Mouse (Mus musculus) testis, postnatal 10 days (tissue): ENCODE results near the gene Apbb2.

Experiments used
- DNase-seq: peaks from one replicate; pipeline ENCODE4 v3.0.0; 2021; ENCODE audit warnings: low spot score

Gene Apbb2

DNA sequence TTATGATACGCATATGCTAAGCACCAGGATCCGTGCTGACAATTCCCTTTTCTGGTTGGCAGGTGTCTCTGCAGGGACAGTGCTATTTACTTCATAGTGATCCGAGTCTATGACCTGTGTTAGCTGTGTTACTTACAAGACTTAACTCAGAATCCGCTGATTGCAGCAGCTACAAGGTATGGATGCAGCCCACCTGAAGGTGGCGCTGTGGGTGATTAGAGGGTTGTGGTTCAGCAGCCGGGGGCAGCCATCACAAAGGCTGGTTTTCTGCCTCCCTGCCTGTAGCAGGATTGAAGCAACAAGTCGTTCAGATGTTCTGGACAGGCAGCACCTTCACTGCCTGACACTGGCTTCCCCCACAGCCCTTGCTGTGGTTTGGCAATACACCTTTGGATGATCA, 280.0 kb downstream of the Apbb2 start:
- peak; percentile 80 for DNase-seq

DNA sequence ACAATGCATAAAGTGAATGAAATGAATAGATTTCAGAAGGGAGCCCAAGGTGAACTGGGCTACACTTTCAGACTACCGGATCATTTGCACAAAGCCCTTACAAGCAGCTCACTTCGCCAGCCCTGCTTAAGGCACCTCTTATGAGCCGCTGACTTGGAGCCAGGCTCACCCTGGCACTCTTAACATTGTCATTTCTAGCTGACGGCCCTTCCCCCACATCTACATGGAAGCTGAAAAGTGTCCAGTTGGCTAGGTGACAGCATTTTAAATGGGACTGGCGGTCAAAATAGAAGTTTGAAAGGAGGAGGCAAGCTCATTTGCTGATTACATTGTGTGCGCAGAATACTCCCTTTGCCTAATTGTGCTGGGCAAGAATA, 280.6 kb downstream of the Apbb2 start:
- peak; percentile 60 for DNase-seq

DNA sequence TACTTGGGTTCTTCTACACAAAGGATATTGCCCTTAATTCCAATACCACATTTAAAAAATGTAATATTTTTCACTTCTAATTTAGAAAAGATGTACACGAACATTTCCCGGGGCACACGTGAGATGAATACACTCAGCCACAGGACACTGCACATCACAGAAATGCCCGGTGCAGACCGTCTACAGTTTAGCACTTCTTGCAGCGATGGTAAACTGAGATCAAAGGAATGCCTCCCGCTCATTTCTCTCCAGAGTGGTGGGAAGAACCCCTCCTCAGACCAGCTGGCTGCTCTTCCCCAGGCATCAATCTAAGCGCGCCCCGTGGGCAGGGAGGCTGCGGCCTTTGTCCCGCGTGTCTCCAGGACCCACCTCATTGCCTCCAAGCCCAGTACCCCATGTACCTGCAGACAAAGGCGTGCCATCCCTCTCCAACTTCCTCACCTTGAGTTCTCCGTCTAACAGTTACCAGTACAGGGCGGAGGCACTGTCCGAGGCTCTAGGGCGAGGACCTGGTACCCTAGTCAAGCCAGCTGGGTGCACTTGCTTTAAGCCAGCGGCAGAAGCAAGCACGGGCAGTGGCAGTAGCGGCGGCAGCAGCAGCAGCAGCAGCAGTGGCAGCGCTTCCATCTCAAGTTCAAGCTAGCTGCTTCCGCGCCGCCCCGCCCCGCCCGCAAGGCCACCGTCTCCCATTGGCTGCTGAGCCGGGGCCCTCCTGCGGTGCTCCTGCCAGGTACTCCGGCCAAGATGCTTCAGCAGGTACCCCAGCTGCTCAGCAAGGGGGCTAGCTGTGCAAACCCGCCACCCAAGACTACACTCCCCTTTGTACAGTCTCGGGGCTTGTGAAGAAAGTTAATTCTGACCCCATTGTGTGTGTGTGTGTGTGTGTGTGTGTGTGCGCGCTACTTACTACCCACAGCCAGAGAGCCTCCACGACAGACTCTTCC, 281.3 kb downstream of the Apbb2 start:
- peak; percentile 67 for DNase-seq

DNA sequence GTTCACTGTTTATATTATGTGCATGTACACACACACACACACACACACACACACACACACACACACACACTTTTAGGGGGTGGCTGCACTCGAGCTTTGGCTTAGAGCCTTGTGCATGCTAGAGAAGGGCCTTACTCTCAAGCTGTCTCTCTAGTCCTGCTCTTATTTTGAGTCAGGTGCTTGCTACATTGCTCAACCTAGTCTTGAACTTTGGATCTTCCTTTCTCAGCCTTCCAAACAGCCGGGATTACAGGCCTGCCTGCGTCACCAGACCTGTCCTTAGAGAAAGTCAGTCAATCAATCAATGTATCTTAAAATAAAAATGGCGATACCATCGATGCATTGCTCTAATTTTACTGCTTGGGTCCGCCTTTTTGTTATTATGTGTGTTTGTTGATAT, 287.8 kb downstream of the Apbb2 start:
- DNase-seq: no peak

DNA sequence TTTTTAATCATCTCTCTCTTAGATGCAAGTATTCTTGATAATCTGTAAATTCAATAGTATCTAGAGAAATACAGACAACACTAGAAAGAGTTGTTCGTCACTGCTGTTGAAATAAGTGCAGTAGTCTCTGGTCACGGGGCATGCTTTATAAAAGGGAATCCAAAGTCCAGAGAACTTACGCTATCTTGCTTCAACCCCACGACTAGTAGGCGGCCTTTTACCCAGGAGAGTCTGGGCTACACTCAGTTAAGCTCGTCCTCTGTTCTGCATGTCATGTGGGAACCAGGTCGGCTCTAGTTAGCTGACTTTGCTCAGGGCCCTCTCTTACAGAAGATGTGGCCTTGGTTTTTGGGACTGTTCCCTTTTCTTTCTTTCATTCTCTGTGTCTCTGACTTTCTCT, 289.8 kb downstream of the Apbb2 start:
- no peak for DNase-seq

- no peak for DNase-seq
Observed at GRCm38 (mm10) chr5:66327949-66328726, 290.4 kb downstream of the Apbb2 start.

DNA sequence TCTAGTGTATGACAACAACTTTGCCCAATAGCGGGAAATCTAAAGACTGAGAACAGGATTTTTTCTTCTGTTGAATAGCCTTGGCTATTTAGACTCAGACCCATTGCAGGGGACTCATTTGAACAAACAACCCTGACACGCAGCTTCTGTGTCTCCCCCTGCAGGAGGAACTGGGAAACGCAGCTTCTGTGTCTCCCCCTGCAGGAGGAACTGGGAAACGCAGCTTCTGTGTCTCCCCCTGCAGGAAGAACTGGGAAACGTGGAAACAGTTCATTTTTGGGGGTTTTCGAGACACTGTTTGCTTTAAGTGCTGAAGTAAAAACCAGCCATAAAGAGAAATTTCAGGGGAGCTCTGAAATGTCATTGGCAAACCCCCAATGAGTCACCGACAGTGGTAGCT, 292.2 kb downstream of the Apbb2 start:
- DNase-seq: no peak

DNA sequence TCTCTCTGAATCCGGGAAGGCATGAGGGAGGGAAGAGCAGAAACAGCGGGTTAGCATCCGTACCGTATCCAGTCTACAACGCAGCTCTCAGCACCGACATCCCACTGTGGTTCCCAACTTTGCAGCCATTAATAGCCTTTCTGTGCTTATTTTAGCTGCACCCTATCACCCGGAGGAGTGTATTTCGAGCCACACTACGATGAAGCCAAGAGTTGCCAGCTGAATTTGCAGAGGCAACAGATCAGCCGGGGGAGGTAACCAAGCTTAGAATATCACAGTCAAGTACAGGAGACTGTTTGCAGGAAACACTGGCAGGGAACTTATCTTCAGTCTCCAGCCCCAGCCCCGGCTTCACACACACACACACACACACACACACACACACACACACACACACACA, 295.0 kb downstream of the Apbb2 start:
- DNase-seq: no peak

DNA sequence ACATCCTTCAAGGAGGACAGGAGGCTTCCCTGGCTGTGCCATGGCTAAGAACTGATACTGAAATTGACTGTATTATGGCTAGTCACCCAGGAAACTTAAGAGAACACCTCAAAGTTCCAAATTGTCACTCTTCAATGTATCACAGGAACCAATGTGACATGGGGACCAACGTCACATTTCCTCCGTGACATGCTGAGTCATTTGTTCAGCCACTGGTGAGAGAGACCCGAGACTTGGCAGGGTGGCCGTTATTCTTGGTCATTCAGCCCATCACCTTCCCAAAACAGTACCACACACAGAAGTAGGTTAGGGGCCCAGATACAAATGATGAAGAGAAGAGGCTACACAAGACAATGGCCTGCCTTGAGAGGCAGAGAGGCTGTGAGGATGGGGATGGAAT, 295.5 kb downstream of the Apbb2 start:
- DNase-seq: no peak

DNA sequence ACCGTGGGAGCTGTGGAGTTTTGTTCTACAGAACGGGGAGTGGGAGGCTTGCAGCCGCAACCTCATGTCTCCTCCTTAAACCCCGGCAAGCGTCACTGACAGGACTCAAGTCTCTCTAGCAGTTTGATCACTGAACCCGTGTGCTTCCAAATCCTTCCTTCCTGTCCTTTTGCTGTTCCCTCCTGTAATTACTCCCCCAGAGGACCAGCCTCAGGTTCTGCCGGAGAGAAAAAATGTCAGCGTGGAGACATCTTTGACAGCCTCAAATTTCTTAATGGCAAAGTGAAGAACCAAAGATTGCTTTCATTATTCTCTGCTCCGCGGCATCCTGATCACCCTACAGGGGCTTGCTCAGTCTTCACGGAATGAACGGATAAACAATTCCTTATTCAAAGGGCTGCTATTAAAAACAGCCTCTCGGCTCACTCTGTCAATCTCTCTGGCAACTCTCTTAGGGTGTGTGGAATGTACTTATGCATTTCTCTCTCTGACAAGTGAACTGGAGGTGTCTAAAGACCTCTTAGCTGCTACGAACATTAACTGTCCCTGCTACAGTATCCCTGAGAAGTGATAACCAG, 298.7 kb downstream of the Apbb2 start:
- no peak for DNase-seq

DNA sequence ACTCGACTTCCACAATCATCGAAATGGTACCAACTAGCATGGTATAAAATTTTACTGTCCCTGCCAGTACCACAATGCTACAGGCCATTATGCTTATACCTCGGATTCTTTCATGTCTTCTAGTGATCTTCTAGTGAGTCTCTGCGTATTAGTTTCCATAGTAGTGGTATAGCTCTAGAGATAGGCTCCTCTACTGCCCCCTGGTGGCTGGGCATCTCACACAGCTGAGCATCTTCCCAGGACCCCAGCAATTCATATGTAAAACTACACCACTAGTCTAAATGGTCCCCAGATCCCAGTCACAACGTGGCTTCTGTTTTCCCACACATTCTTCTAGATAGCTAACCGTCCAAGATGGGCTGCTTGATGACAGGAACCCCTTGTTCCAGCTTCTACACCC, 299.2 kb downstream of the Apbb2 start:
- DNase-seq: peak; percentile 74

DNA sequence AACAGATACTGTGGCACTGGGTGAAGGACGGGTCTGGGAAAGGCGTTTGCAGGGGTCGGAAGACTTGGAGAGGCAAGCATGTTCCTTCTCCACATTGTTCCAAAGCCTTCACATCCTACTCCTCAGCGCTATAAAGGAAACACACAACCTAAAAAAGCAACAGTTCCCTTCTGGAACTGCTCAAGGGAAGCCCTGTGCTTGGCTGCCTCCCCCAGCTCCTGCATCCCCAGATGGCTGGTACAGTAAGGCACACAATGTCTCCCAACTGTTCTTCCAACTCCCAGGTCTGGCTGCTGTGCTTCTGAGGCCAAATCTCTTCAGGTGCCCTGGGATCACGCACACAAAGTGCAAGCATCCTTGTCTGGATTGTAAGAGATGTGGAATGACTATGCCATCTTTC, 302.8 kb downstream of the Apbb2 start:
- no peak for DNase-seq

DNA sequence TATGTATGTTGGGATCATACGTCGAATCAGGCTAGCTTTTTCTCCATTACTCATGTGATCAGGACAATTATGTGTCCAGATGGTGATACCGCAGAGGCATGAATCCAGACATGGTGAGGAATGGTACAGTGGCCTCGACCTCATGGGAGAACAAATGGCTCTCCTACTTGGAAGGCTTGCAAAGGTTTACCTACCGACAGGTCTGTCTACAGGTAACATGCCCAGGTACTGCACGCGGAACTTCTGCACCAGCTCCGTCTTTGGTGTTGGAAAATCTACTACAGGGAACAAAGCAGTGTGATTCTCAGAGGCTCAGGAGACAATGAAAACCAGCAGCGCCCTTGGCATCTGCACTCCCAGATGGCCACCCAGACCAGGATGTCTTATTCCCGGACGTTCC, 307.8 kb downstream of the Apbb2 start:
- DNase-seq: no peak

DNA sequence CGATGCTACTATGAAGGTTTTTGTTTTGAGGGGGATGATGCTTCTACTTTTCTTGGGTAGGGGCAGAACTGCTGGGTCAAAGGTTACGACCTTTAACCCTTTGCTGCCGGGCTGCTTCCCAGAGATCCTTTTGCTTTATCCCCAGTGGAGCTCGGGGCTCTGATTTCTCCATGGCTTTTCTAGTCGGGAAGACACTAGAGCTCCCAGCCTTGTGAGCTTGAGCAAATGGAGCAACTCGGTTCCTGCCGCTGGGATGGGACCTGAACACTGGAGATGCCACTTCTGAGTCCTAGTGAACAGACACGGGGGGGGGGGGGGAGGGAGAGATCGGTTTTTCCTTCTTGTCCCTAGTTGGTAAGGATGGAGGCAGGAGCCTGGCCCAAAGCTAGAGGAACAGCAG, 308.3 kb downstream of the Apbb2 start:
- no peak for DNase-seq

- DNase-seq: no peak
Observed at GRCm38 (mm10) chr5:66305511-66305910, 313.1 kb downstream of the Apbb2 start.

DNA sequence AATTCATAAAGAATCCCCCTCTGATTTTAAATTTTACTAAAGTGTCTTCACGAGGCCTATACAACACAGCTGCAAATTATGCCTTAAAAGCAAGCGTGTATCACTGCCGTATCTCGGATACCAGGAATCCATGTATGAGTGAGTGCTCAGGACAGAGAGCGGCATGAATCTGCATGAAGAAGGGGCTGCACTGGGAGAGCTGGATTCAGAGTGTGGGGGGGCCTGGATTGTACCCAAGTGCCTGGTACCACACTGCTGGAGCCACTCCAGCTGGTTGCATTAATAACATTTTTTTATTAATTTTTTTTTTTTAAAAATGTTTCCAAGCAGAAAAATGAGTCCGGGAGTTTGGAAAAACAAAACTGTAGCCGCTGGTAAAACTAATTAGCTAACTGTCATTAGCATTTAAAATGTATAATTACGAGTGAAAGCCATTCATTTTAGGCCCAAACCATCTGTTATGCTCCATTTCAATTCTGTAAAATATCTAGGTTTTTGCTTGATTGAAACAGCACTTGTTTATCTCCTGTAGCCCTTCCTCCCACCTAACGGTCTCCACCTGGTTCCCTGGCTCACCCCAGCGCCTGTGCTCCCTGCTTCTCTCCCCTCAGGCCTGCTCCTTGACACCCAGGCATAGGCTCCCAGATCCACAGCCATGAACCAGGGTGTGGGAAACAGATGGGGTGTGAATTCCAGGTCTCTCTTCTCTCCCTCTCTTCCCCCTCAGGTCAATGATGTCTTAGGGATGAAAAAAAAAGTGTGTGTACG, 314.1 kb downstream of the Apbb2 start:
- no peak for DNase-seq

DNA sequence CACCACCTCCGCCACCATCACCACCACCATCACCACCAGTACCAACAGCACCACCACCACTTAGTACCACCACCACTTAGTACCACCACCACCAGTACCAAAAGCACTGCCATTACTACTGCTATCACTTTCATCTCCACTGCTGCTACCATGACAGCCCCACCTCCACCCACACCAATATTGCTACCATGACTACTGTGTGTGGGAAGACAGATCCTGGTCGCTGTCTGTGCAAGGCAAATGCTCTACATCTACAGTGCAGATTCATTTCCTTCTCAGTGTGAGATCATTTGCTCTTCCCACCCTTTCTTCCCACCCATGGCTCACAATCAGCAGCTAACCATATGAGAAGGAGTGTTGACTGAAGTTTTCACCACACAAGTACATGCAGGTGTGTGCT, 315.7 kb downstream of the Apbb2 start:
- DNase-seq: no peak

- peak; percentile 34 for DNase-seq
Observed at GRCm38 (mm10) chr5:66302085-66302815, 316.3 kb downstream of the Apbb2 start.

DNA sequence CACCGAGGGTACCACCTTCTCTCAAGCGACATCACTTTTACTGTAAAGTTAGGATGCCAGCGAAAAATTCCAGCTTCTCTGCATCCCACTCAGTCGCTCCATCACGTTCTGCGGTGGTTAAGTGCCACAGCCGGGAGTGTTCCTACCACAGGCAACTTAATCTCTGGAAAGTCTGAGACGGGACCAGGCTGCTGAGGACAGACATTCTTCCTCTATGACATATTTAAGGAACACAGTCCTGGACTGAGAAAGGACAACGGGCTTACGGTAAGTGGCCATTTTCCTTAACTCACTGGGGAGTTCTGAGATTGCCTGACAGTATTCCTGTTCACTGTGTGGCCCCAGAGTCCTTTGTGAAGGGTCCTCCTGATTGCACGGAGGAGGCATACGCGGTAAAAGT, 318.0 kb downstream of the Apbb2 start:
- peak; percentile 32 for DNase-seq

GRCm38 (mm10) chr5:66298856-66299255, 319.7 kb downstream of the Apbb2 start:
- peak; percentile 30 for DNase-seq

DNA sequence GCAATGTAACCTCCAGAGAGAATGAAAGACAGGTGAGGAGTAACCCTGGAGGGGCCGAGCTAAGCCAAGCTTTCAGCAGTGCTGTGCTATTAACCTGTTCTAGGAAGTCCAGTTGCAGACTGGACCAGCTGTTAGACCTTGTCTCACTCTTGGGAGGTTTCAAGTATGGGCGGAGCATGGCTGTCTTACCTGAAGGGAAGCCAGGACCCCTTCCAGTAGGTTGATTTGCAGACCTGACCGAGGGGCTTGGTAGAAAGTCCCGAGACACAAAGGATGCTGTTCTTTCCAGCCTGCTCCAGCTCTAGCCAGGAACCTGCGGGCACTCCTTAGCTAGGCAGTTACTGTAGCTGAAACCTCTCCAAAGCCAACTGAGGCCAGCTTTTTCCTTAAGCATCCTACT, 322.5 kb downstream of the Apbb2 start:
- DNase-seq: no peak

DNA sequence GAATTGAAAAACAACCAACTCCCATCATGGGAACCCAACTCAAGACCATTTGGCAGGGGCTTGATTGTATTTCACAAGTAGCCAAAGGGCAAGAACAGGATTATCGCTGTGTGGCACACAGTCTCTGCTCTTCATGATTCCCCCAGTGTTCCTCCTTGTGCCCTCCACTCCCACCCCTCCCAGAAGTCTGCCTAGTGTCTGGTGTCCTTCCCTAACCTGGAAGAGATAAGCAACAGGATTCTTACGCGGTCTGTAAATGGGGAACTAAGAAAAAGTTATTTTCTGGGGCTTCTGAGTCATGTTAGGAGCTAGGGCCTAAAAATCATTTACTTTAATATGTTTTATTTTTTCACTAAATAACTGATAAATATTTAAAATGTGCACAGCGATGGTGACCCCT, 323.6 kb downstream of the Apbb2 start:
- DNase-seq: no peak
